Mouse (Mus musculus) ES-Bruce4 (cell line): ENCODE results near the gene Fzd5.

Experiments
- CTCF ChIP-seq: IDR thresholded peaks from one replicate; pipeline ENCODE4 v1.8.1; 2011; ENCODE audit warnings: low read depth, low read length
- POLR2A ChIP-seq: IDR thresholded peaks from one replicate; pipeline ENCODE4 v1.8.1; 2011; ENCODE audit warnings: low read length; ENCODE audit not compliant: insufficient read depth

GRCm38 (mm10) chr1:64734771-64735750 lies 2.5 kb downstream of the Fzd5 start:
- TF ChIP-seq CTCF (peak; percentile 9), POLR2A (no peak)
